Mouse (Mus musculus) heart, embryonic 16.5 days (tissue): ENCODE measurements at regions not wholly inside any gene's neighbourhood (a gene's known extent, or its start where the extent isn't known, plus 50 kb on each side); places are given as distances from the start of the nearest gene placed in this dataset.

ENCODE experiments used
- ATAC-seq: fragments of 200-750 bp; cut with Nextera tagmentation; replicated peaks from 2 replicates; pipeline ENCODE4 v1.8.0; 2017; ENCODE audit warnings: moderate number of reproducible peaks; ENCODE audit not compliant: insufficient read depth, low FRiP score; ENCODE audit errors: extremely low read depth
- H3K27ac ChIP-seq: fragments of 300-500 bp; sonication (generic); 2 replicates; pipeline ENCODE4 v1.5.1; 2014; ENCODE audit warnings: mild to moderate bottlenecking, low read length, control low read depth, moderate library complexity
- H3K27me3 ChIP-seq: fragments of 300-500 bp; sonication (generic); 2 replicates; pipeline ENCODE4 v1.6.1; 2014; ENCODE audit warnings: low read length, mixed read lengths; ENCODE audit not compliant: control insufficient read depth, insufficient read depth
- H3K36me3 ChIP-seq: fragments of 300-500 bp; sonication (generic); 2 replicates; pipeline ENCODE4 v1.6.1; 2014; ENCODE audit not compliant: control insufficient read depth, insufficient read depth
- H3K4me1 ChIP-seq: fragments of 300-500 bp; sonication (generic); 2 replicates; pipeline ENCODE4 v1.6.1; 2014; ENCODE audit warnings: low read length, mixed read lengths; ENCODE audit not compliant: control insufficient read depth, insufficient read depth
- H3K4me2 ChIP-seq: fragments of 300-500 bp; sonication (generic); 2 replicates; pipeline ENCODE4 v1.6.1; 2014; ENCODE audit warnings: low read depth, mild to moderate bottlenecking, control low read depth, low read length
- H3K4me3 ChIP-seq: fragments of 300-500 bp; sonication (generic); 2 replicates; pipeline ENCODE4 v1.5.1; 2014; ENCODE audit warnings: mild to moderate bottlenecking, control low read depth, low read length
- H3K9ac ChIP-seq: fragments of 300-500 bp; sonication (generic); 2 replicates; pipeline ENCODE4 v1.6.1; 2014; ENCODE audit warnings: low read length, control low read depth
- H3K9me3 ChIP-seq: fragments of 300-500 bp; sonication (generic); replicated peaks from 2 replicates; pipeline ENCODE4 v1.6.1; 2016; ENCODE audit warnings: low read length; ENCODE audit not compliant: control insufficient read depth
- WGBS: fragments of 180-500 bp; shearing (Covaris S2); extraction: QIAGEN DNeasy Blood & Tissue Kit; methylation state at CpG from one replicate; pipeline ENCODE4 v1.1.7; 2014; 5-methylcytosine and 5-hydroxymethylcytosine counted together

DNA sequence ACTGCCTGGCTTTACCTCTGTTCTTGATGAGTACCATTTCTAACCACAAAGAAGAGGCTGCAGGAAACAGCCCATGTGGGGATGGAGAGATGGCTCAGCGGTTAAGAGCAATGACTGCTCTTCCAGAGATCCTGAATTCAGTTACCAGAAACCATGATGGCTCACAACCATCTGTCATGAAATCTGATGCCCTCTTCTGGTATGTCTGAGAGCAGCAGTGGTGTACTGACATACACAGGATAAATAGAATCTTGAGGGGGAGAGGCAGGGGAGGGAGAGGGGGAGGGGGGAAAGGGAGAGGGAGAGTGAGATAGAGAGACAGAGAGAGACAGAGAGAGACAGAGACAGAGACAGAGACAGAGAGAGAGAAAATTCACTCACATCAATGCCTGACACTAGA is 125.5 kb downstream of the Tsen15 start:
- ATAC-seq, result no peak
- H3K9me3 ChIP-seq, result no peaks in the 10 kb centered on the region
- H3K4me3 ChIP-seq, result no peak overlapping the region
- no peaks in the 10 kb centered on the region for H3K36me3 ChIP-seq
- no peaks in the 10 kb centered on the region for H3K4me1 ChIP-seq
- WGBS, result 83% methylated on average over 1 of the region's 1 CpGs
- H3K9ac ChIP-seq, result no peak overlapping the region
- no peak overlapping the region for H3K4me2 ChIP-seq
- H3K27ac ChIP-seq, result no peak overlapping the region
- no peaks in the 10 kb centered on the region for H3K27me3 ChIP-seq

DNA sequence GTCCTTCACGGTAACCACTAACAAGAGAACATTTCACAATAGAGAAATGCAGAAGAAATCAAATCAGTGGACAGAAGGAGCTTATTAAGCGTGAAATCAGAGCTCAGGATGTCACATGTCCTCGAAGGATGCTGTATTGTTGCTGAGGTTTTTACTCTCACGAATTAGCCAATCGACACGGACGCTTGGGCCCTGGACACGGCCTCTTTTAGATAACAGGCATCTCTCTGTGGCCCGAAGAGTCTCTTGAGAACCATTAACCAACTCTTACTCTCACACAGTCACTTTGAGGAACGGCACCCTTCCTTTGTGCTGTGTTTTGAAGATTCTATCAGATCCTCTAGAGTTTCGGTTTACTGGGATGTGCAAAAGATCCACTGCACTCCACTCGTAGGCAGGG is 128.2 kb downstream of the Tsen15 start:
- Histone ChIP-seq H3K9ac (no peak overlapping the region), H3K4me1 (no peaks in the 10 kb centered on the region), H3K27me3 (no peaks in the 10 kb centered on the region), H3K9me3 (no peaks in the 10 kb centered on the region), H3K36me3 (no peaks in the 10 kb centered on the region), H3K4me3 (no peak overlapping the region), H3K27ac (no peak overlapping the region), H3K4me2 (no peak overlapping the region)
- WGBS, result 70% methylated on average over 12 of the region's 12 CpGs
- no peak for ATAC-seq

DNA sequence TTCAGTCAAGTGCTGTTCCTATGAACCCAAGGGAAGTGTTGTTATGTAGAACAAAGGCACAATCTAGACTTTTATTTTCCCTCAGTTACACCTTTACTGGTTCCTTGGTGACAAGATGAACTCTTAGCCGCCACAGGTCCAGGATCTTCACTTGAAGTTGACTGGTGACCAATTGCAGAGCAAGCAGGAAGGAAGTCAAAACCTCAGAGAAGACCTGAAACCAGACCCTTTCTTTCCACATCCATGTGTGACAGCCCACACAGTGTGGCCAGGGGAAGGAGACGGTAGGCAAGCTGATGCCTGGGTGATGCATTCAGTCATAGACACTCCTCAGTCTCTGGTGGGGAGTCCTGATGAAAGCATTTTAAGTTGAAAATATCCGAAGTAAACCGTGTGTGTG is 132.6 kb downstream of the Tsen15 start:
- no peak overlapping the region for H3K9ac ChIP-seq
- no peak overlapping the region for H3K4me3 ChIP-seq
- H3K36me3 ChIP-seq, result no peaks in the 10 kb centered on the region
- no peaks in the 10 kb centered on the region for H3K9me3 ChIP-seq
- no peaks in the 10 kb centered on the region for H3K4me1 ChIP-seq
- WGBS, result 72% methylated on average over 4 of the region's 4 CpGs
- no peak for ATAC-seq
- H3K27ac ChIP-seq, result no peak overlapping the region
- H3K27me3 ChIP-seq, result no peaks in the 10 kb centered on the region
- H3K4me2 ChIP-seq, result no peak overlapping the region

DNA sequence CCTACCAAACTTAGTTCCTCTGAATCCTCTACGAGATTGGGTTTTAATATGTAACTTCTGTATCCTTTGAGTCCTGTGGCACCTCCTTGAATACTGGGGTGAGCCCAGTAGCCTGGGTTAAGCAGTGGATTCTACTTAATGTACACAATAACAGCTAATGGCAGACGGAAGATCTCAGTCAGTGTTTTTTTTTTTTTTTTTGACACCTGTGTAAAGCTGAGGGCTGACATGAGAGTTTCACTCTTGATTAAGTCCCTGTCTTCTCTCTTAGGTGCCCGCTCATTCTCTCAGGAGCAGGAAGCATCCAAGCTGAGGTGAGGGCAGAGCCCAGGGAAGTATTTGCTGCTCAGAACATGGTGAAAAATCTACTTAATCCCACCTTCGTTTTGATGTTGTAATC is 133.0 kb downstream of the Tsen15 start:
- 66% methylated on average over 4 of the region's 4 CpGs for WGBS
- H3K4me1 ChIP-seq, result no peaks in the 10 kb centered on the region
- H3K9ac ChIP-seq, result no peak overlapping the region
- no peaks in the 10 kb centered on the region for H3K27me3 ChIP-seq
- no peaks in the 10 kb centered on the region for H3K36me3 ChIP-seq
- ATAC-seq, result no peak
- no peak overlapping the region for H3K4me3 ChIP-seq
- no peak overlapping the region for H3K4me2 ChIP-seq
- no peaks in the 10 kb centered on the region for H3K9me3 ChIP-seq
- no peak overlapping the region for H3K27ac ChIP-seq

DNA sequence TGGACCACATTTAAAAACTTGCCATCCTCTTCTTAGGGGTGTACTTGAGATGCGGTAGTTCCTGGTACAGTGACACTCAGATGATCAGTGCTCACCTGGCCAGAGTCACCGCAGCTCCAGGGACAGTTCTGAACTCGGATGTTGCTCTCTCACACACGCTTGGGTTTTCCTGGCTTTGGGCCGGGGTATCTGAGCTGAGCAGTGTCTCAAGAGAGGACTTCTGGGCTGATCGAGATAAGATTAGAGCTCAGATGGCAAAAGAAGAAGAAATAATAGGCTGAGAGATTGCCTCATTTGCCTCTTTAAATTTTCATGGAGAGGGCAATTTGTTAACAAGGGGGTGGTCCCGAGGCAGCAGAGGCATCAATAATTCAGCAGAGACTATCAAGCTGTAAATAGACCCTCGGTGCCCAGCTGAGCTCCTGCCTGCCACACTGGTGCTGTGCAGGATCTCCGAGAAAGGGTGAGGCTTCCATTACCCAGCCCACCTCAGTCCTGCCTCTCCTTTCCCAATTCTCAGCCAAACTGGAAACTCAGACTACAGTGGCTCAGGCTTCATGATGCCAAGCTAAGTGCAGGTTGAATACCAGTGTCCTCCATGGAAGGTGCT is 133.7 kb downstream of the Tsen15 start:
- Histone ChIP-seq H3K36me3 (no peaks in the 10 kb centered on the region), H3K27me3 (no peaks in the 10 kb centered on the region), H3K4me2 (no peak overlapping the region), H3K9me3 (no peaks in the 10 kb centered on the region), H3K9ac (no peak overlapping the region), H3K27ac (no peak overlapping the region), H3K4me3 (no peak overlapping the region), H3K4me1 (no peaks in the 10 kb centered on the region)
- 66% methylated on average over 9 of the region's 9 CpGs for WGBS
- no peak for ATAC-seq

DNA sequence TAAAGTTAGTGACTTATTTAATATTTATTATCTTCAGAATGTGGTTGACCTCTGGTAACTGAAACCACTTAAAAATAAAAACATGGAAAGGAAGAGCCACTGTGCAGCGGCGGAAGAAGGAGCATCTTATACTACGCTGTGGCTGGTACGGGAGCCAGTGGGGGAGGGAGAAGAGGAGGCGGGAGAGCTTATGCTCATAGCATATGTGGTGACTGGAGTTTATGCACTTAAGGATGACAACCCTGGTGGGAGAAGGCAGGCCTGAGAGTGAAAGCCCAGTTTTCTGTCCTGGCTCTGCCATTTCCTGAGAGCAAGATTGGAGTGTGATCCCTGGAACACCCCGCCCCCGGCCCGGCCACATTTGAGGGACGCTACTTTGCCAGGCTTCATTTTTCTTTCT is 145.5 kb downstream of the Tsen15 start:
- no peak overlapping the region for H3K4me2 ChIP-seq
- WGBS, result 94% methylated on average over 9 of the region's 9 CpGs
- H3K27me3 ChIP-seq, result no peaks in the 10 kb centered on the region
- ATAC-seq, result no peak
- H3K4me1 ChIP-seq, result no peaks in the 10 kb centered on the region
- H3K36me3 ChIP-seq, result no peaks in the 10 kb centered on the region
- H3K27ac ChIP-seq, result no peak overlapping the region
- no peak overlapping the region for H3K9ac ChIP-seq
- H3K4me3 ChIP-seq, result no peak overlapping the region
- H3K9me3 ChIP-seq, result no peaks in the 10 kb centered on the region

DNA sequence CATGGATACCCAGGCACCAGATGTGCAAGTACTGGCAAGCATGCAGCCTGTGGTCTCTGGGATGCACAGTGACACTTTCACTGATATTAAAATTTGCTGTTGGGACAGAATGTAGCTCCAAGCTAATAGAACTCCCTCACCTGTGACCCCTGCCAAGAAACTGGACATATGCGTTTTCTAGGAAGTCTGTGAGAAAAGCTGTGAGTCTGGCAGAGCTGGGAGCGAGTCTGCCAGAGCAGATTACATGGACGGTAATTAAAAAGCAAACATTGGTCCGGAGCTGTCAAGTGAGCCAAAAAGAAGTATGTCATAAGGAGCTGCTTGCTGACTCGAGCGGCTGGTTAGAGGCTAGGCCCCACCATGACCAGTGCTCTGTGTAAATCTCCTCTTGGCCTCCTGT is 147.1 kb downstream of the Tsen15 start:
- no peaks in the 10 kb centered on the region for H3K27me3 ChIP-seq
- no peaks in the 10 kb centered on the region for H3K4me1 ChIP-seq
- H3K9me3 ChIP-seq, result no peaks in the 10 kb centered on the region
- ATAC-seq, result no peak
- no peak overlapping the region for H3K4me3 ChIP-seq
- no peak overlapping the region for H3K9ac ChIP-seq
- H3K4me2 ChIP-seq, result no peak overlapping the region
- 60% methylated on average over 6 of the region's 6 CpGs for WGBS
- no peaks in the 10 kb centered on the region for H3K36me3 ChIP-seq
- no peak overlapping the region for H3K27ac ChIP-seq

DNA sequence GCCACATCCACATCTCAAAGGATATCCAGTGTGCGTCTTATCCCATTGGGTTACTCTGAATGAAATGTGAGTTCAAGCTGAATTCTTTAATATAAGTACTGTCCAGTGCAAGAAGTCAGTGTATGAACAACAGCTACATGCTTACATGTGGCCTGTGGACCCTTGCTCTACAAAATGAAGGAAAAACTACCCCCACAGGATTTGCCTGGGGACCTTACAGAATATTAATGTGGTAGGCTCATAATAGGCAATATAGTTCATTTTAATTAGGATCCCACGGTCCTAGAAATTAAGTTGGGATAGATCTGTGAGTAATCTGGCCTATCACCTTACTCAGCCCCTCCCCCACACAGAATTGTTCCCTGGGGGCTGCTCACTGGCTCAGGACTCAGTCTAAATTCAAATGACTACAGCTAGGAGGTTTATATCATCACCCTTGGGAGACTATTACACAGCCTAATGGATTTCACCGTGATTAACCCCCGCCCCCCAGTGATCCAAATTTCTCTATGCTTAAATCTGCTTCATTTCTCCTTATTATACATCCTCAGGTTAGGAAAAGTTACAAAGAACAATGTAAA is 145.4 kb upstream of the 1700025G04Rik start:
- Histone ChIP-seq H3K9me3 (no peaks in the 10 kb centered on the region), H3K4me2 (no peak overlapping the region), H3K4me1 (no peaks in the 10 kb centered on the region), H3K9ac (no peak overlapping the region), H3K27me3 (no peaks in the 10 kb centered on the region), H3K4me3 (no peak overlapping the region), H3K27ac (no peak overlapping the region), H3K36me3 (no peaks in the 10 kb centered on the region)
- no peak for ATAC-seq
- 84% methylated on average over 4 of the region's 4 CpGs for WGBS

DNA sequence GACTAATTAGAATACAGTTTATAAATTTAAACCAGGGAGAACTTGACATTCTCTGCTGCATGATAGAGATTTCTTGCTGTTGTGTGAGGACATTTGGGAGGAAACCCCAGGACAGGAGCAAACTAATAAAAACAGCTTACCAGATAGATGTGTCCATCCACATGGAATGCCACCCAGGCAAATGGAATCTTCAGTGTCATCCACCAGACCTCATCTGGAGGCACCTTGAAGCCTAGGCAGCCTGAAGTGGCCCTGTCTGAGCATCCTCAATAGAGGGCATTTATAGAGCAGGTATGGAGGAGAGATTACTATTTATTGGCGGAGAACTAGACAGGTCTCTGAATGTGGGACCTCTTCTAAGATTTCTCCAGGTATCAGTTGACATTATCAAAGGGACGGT is 144.8 kb upstream of the 1700025G04Rik start:
- H3K4me3 ChIP-seq, result no peak overlapping the region
- no peak overlapping the region for H3K9ac ChIP-seq
- no peaks in the 10 kb centered on the region for H3K4me1 ChIP-seq
- H3K36me3 ChIP-seq, result no peaks in the 10 kb centered on the region
- 98% methylated on average over 2 of the region's 2 CpGs for WGBS
- no peak overlapping the region for H3K27ac ChIP-seq
- ATAC-seq, result no peak
- H3K4me2 ChIP-seq, result no peak overlapping the region
- no peaks in the 10 kb centered on the region for H3K9me3 ChIP-seq
- no peaks in the 10 kb centered on the region for H3K27me3 ChIP-seq
